Mouse (Mus musculus) gastrocnemius, postnatal 14 days (tissue): ENCODE measurements around the gene 4930402H24Rik. TPM values are rescaled to one million over a fixed set of nuclear protein-coding genes. Genes with fewer than 3 reads are reported as not detected.
A peak's percentile ranks its signal among the peaks of the same experiment; 100 is the strongest.

Source experiments
- DNase-seq: peaks from one replicate; pipeline ENCODE4 v3.0.0; 2021; ENCODE audit warnings: mixed read lengths
- intact Hi-C: fragments of 180-260 bp; cut with DNase I; formaldehyde crosslinking; loops from one replicate; pipeline ENCODE4 v1.15.1; 2025; ENCODE audit warnings: low total_unique reads
- total RNA-seq, 2 experiments: library from RNA; stranded (reverse); gene quantifications; 2 replicates each; pipeline ENCODE4 v1.2.3; 2021

4930402H24Rik gene
- total RNA-seq, 2 experiments from 2014 or later = 8.8 to 11.3 TPM

DNA sequence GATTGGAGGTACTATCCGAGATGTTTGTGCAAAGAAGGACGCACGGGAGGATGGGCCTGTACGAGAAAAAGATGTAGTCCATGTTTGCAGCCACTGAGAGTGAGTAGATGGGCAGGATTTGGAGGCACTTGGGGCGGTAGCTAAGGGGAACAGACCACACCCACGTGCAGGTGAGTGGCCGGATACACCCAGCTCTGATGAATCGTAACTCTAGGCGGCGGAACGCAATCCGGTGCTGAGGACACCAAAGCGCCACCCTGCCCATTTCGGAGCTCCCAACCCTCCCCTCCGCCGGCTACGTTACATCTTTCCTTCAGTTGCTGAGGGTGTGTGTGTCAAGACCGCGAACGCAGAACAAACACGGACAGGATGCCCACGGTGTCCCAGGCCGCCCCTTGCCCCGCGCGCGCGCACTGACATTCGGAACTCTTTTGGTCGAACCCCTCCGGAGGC lies 209.5 kb downstream of the 4930402H24Rik start:
- no peak for DNase-seq
- intact Hi-C loops = no loop called here

- no peak for DNase-seq
- intact Hi-C loops = no loop called here
Measured at GRCm38 (mm10) chr2:130693563-130693962, 212.6 kb downstream of the 4930402H24Rik start.

GRCm38 (mm10) chr2:130689011-130689410 lies 217.2 kb downstream of the 4930402H24Rik start:
- DNase-seq = no peak
- intact Hi-C loops = no loop called here

GRCm38 (mm10) chr2:130685426-130685825 lies 220.8 kb downstream of the 4930402H24Rik start:
- DNase-seq = no peak
- intact Hi-C loops = no loop called here

- no peak for DNase-seq
- intact Hi-C loops = no loop called here
Measured at GRCm38 (mm10) chr2:130681531-130681930, 224.7 kb downstream of the 4930402H24Rik start.

GRCm38 (mm10) chr2:130679899-130680298 lies 226.3 kb downstream of the 4930402H24Rik start:
- intact Hi-C loops = no loop called here
- no peak for DNase-seq

- intact Hi-C loops = no loop called here
- no peak for DNase-seq
Measured at GRCm38 (mm10) chr2:130679154-130679553, 227.1 kb downstream of the 4930402H24Rik start.

- intact Hi-C loops = no loop called here
- DNase-seq = no peak
Measured at GRCm38 (mm10) chr2:130677211-130677610, 229.0 kb downstream of the 4930402H24Rik start.

- DNase-seq = peak; percentile 89
- intact Hi-C loops = no loop called here
Measured at GRCm38 (mm10) chr2:130667559-130667958, 238.6 kb downstream of the 4930402H24Rik start, which contains the start of gene Itpa. Itpa (plus strand) TSS chr2:130667610.

DNA sequence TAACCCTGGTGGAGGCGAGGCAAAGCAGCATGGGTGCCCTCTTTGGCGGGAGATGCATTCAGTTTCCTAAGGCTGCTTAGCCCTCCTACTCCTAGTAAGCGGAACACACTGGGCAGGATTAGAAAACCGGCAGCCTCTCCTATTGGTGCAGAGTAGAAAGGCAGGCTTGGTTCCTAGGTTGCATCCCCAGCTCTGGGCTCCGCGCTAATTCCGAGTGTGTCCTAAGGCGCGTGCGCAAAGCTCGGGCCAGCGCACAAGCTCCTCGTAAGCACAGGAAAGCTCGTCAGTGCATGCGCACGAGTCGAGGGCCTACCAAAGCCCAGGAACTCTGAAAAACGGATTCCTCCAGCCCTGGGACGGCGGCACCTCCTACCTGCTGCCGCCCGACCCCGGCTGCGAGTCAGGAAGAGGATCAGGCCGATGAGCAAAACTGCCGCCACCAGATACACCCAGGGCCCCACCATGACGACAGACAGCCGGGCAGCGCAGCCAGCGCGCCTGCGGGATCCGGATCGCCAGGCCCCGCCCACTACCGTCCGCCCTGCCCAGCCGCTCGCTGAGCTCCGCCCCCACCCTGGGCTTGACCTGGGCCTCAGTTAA lies 242.0 kb downstream of the 4930402H24Rik start, which contains the start of gene Ddrgk1:
Gene Ddrgk1, minus strand, starts transcription at position 558 of the 600 bp plus-strand sequence.
- intact Hi-C loops = no loop called here
- peak; percentile 93 for DNase-seq

DNA sequence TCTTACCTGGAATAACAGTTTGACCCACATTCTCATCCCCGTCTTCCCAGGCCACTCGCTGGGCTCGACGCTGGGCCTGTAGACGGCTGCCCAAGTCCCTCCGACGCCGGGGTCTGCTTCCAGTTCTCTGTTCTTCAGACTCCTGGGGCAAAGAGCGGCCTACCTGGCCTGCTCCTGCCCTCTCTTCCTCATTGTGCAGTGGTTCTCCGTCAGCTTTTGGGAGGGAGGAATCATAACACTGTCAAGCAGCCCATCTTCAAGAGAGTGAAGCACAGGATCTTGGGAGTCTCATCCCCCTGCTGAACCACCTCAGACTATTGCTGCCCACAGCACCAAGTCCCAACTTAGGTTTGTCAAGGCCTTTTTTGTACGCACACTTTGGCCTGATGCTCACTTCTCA lies 242.9 kb downstream of the 4930402H24Rik start:
- intact Hi-C loops = no loop called here
- no peak for DNase-seq

GRCm38 (mm10) chr2:130658530-130658929 lies 247.7 kb downstream of the 4930402H24Rik start:
- DNase-seq = no peak
- intact Hi-C loops = no loop called here

DNA sequence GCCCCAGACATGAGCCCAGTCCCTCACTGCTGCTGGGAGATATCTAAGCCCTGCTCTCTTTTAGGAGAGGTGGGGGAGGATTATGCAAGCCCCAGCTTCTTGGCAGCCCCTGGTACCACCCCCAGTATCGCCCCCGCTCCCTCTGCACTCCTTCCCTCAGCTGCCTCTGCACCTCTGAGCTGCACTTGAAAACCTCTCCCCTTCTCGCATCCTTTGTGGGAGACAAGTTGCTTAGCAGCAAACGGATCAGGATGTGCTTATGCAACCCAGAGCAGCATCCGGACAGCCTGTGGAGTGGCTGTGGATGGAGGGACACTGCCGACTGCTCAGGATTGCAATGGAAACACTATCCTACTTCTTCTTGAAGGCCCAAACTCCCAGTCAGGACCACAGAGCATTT lies 248.7 kb downstream of the 4930402H24Rik start:
- no peak for DNase-seq
- intact Hi-C loops = no loop called here

- intact Hi-C loops = no loop called here
- no peak for DNase-seq
Measured at GRCm38 (mm10) chr2:130656536-130656935, 249.7 kb downstream of the 4930402H24Rik start.

Other genes with a start within 250 kb of the 4930402H24Rik start
- 10 to 100 TPM; 70.0 to 74.8 TPM for gene Ddrgk1, start 241.7 kb downstream of the 4930402H24Rik start, total RNA-seq
- gene Itpa, start 238.8 kb downstream of the 4930402H24Rik start, total RNA-seq = 10 to 100 TPM; 10.7 to 12.5 TPM
- gene Slc4a11, start 208.9 kb downstream of the 4930402H24Rik start, total RNA-seq = under 1 TPM; 0.11 to 0.12 TPM
- 10 to 100 TPM; 17.8 to 19.8 TPM for gene Atrn, start 89 bp upstream of the 4930402H24Rik start, total RNA-seq
- 1 to 10 TPM; 3.8 to 5.1 TPM for gene Gfra4, start 136.7 kb upstream of the 4930402H24Rik start, total RNA-seq
- 1 to 10 TPM; 2.5 to 3.9 TPM for gene Adam33, start 157.4 kb upstream of the 4930402H24Rik start, total RNA-seq
- under 1 TPM; 0.78 to 0.90 TPM for gene Siglec1, start 180.4 kb upstream of the 4930402H24Rik start, total RNA-seq
- gene Hspa12b, start 220.9 kb upstream of the 4930402H24Rik start, total RNA-seq = 10 to 100 TPM; 14.5 to 18.3 TPM
- gene Gm11037, start 227.1 kb upstream of the 4930402H24Rik start, total RNA-seq = not detected